Mouse (Mus musculus) stomach, embryonic 15.5 days (tissue): ENCODE measurements around the gene Phlda1. TPM values are rescaled to one million over a fixed set of nuclear protein-coding genes. Genes with fewer than 3 reads are reported as not detected.

Source experiments
- ATAC-seq: fragments of 200-750 bp; cut with Nextera tagmentation; 2 replicates; pipeline ENCODE4 v1.8.0; 2017; ENCODE audit warnings: low read depth, moderate number of reproducible peaks, moderate TSS enrichment; ENCODE audit not compliant: insufficient read depth, low FRiP score
- H3K27ac ChIP-seq: fragments of 300-500 bp; sonication (generic); 2 replicates; pipeline ENCODE4 v1.5.1; 2015; ENCODE audit warnings: mild to moderate bottlenecking, inconsistent platforms
- H3K27me3 ChIP-seq: fragments of 300-500 bp; sonication (generic); replicated peaks from 2 replicates; pipeline ENCODE4 v1.6.1; 2015; ENCODE audit warnings: inconsistent platforms
- H3K36me3 ChIP-seq: fragments of 300-500 bp; sonication (generic); 2 replicates; pipeline ENCODE4 v1.6.1; 2015; ENCODE audit warnings: inconsistent platforms
- H3K4me1 ChIP-seq: fragments of 300-500 bp; sonication (generic); 2 replicates; pipeline ENCODE4 v1.6.1; 2015; ENCODE audit warnings: inconsistent platforms
- H3K4me2 ChIP-seq: fragments of 300-500 bp; sonication (generic); 2 replicates; pipeline ENCODE4 v1.6.1; 2015; ENCODE audit warnings: mild to moderate bottlenecking, inconsistent platforms
- H3K4me3 ChIP-seq: fragments of 300-500 bp; sonication (generic); replicated peaks from 2 replicates; pipeline ENCODE4 v1.5.1; 2015; ENCODE audit warnings: inconsistent platforms
- H3K9ac ChIP-seq: fragments of 300-500 bp; sonication (generic); 2 replicates; pipeline ENCODE4 v1.6.1; 2015; ENCODE audit warnings: inconsistent platforms
- H3K9me3 ChIP-seq: fragments of 300-500 bp; sonication (generic); 2 replicates; pipeline ENCODE4 v1.6.1; 2016; ENCODE audit warnings: inconsistent platforms
- WGBS: fragments of 180-500 bp; shearing (Covaris S2); methylation state at CpG from one replicate; pipeline ENCODE4 v1.1.7; 2015; 5-methylcytosine and 5-hydroxymethylcytosine counted together
- polyA plus RNA-seq: library from polyadenylated mRNA; unstranded; fragments of >200 nt; fragmentation: Nextera tagmentation; extraction: Ambion mirVana; gene quantifications from 2 replicates; pipeline ENCODE4 v1.2.1, GENCODE M21; 2015

The Phlda1 gene
- polyA plus RNA-seq, 1 experiment from 2014 or later: 44.7 TPM

- ATAC-seq: no peak
- Histone ChIP-seq H3K27ac (peak overlapping the region; percentile 46; the same call in 1 of the 2 replicates), H3K4me3 (no peak overlapping the region), H3K9me3 (no peaks in the 10 kb centered on the region), H3K4me2 (no peak overlapping the region), H3K27me3 (no peaks in the 10 kb centered on the region), H3K9ac (no peak overlapping the region), H3K36me3 (no peaks in the 10 kb centered on the region), H3K4me1 (peaks cover 23% of the 10 kb centered on the region)
- 64% methylated on average over 8 of the region's 8 CpGs for WGBS
Measured at GRCm38 (mm10) chr10:111516804-111517436, 10.8 kb downstream of the Phlda1 start.

DNA sequence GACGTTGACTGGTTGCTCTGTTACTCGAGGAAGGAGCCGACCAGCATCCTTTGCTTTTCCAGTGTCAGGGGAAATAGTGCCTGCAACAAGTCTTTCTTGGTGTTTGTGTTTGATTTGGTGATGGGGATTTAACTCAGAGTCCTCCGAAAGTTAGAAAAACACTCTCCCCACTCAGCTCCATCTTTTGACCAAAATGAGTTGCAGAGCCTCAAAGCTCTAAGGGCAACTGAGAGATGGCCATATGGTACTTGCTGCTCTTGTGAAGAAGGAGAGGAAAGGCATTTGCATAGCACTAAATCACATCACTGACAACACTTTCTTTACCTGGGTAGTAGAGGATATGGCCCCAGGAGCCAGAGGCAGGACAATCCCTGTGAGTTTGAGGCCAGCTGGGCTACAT lies 12.3 kb downstream of the Phlda1 start:
- Histone ChIP-seq H3K4me3 (no peak overlapping the region), H3K4me2 (no peak overlapping the region), H3K27ac (no peak overlapping the region), H3K9me3 (no peaks in the 10 kb centered on the region), H3K36me3 (no peaks in the 10 kb centered on the region), H3K9ac (no peak overlapping the region), H3K4me1 (peaks cover 20% of the 10 kb centered on the region), H3K27me3 (no peaks in the 10 kb centered on the region)
- 82% methylated on average over 4 of the region's 4 CpGs for WGBS
- ATAC-seq: no peak

- Histone ChIP-seq H3K4me3 (no peak overlapping the region), H3K9me3 (no peaks in the 10 kb centered on the region)
- WGBS: 69% methylated on average over 24 of the region's 24 CpGs
Measured at GRCm38 (mm10) chr10:111519620-111520370, 13.7 kb downstream of the Phlda1 start.

GRCm38 (mm10) chr10:111520621-111521020 lies 14.5 kb downstream of the Phlda1 start:
- no peak overlapping the region for H3K27ac ChIP-seq
- H3K9ac ChIP-seq: no peak overlapping the region
- 53% methylated on average over 3 of the region's 3 CpGs for WGBS
- H3K9me3 ChIP-seq: no peaks in the 10 kb centered on the region
- H3K4me3 ChIP-seq: no peak overlapping the region
- H3K36me3 ChIP-seq: no peaks in the 10 kb centered on the region
- ATAC-seq: no peak
- no peaks in the 10 kb centered on the region for H3K27me3 ChIP-seq
- H3K4me1 ChIP-seq: peaks cover 18% of the 10 kb centered on the region
- H3K4me2 ChIP-seq: no peak overlapping the region

More at GRCm38 (mm10) chr10:111519620-111520370, 13.7 kb downstream of the Phlda1 start:
- H3K27ac ChIP-seq: no peak overlapping the region
- no peak overlapping the region for H3K9ac ChIP-seq
- peak overlapping the region; percentile 14; the same call in 1 of the 2 replicates for H3K4me2 ChIP-seq
- no peaks in the 10 kb centered on the region for H3K36me3 ChIP-seq
- H3K4me1 ChIP-seq: peaks cover 20% of the 10 kb centered on the region
- H3K27me3 ChIP-seq: no peaks in the 10 kb centered on the region
- no peak for ATAC-seq

DNA sequence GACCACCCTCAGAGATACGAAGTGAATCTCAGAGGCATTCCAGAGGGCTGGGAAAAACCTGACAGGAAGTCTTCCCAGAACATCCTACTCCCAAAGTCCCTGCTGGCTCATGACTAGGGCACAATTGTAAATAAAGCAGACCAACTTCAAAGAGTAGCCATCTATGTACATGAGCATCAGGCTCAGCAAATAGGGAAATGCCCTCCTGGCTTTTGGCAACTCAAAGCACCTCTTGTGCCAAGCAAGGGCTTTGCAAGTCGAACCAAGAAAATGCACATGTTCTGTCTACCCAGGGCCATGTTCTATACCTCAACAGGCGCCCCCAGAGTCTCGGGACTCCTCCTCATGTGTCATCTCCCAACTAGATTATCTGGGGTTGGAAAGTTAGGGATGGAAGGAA lies 15.6 kb downstream of the Phlda1 start:
- no peak for ATAC-seq
- Histone ChIP-seq H3K36me3 (no peaks in the 10 kb centered on the region), H3K4me1 (peaks cover 9% of the 10 kb centered on the region), H3K9me3 (no peaks in the 10 kb centered on the region), H3K4me3 (no peak overlapping the region), H3K4me2 (no peak overlapping the region), H3K9ac (no peak overlapping the region), H3K27me3 (no peaks in the 10 kb centered on the region), H3K27ac (no peak overlapping the region)
- WGBS: 60% methylated on average over 4 of the region's 4 CpGs

DNA sequence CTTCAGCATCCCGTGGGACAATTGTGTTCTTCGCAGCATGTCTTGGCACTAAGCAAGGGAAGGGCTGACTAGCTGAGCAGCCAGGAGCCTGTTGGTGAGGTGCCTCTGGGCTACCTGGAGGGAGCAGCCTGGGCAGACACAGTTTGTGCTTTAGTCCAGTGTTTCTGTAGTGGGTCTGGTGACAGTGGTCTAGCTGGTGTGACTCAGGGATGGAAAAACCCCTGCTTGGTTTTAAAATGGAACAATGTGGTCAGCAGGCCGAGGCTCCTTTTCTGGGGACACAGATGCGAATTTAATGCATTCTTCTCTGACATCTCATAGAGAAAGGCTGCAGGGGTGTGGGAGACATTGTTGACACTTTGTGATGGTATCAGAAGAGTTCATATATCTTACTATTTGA lies 16.1 kb downstream of the Phlda1 start:
- Histone ChIP-seq H3K36me3 (no peaks in the 10 kb centered on the region), H3K27ac (no peak overlapping the region), H3K4me3 (no peak overlapping the region), H3K9ac (no peak overlapping the region), H3K27me3 (no peaks in the 10 kb centered on the region), H3K9me3 (no peaks in the 10 kb centered on the region), H3K4me2 (no peak overlapping the region), H3K4me1 (peaks cover 5% of the 10 kb centered on the region; the same call in 1 of the 2 replicates)
- no peak for ATAC-seq
- 79% methylated on average over 4 of the region's 4 CpGs for WGBS

GRCm38 (mm10) chr10:111523894-111524293 lies 17.8 kb downstream of the Phlda1 start:
- no peaks in the 10 kb centered on the region for H3K36me3 ChIP-seq
- no peak overlapping the region for H3K4me3 ChIP-seq
- H3K9me3 ChIP-seq: no peaks in the 10 kb centered on the region
- WGBS: 87% methylated on average over 12 of the region's 12 CpGs
- 0 out of 2 replicates have a peak, but pooled peaks cover 2% of the 10 kb centered on the region for H3K4me1 ChIP-seq
- H3K27ac ChIP-seq: no peak overlapping the region
- no peak overlapping the region for H3K4me2 ChIP-seq
- H3K27me3 ChIP-seq: no peaks in the 10 kb centered on the region
- no peak overlapping the region for H3K9ac ChIP-seq
- no peak for ATAC-seq

DNA sequence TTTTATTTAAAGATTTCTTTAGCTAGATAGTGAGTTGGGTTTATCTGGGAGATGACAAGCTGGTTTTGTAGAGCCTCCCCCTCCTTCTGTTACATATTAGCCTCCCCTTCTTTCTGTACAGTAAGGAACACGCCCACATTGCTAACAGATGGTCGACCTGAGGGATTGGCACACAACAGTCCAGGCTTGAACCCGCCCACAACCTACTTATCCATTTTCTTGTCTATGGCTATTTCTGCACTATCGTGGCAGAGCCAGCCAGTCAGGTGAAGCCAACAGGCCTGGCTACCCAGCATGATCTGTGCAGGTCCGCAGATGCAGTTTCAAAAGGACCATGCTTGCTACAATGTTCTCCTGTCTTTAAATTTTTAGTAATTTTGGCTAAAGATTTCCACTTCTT lies 21.0 kb downstream of the Phlda1 start:
- no peaks in the 10 kb centered on the region for H3K9me3 ChIP-seq
- no peak overlapping the region for H3K4me2 ChIP-seq
- H3K4me1 ChIP-seq: no peaks in the 10 kb centered on the region
- ATAC-seq: peak; percentile 32; the same call in 1 of the 2 replicates
- H3K9ac ChIP-seq: no peak overlapping the region
- H3K27ac ChIP-seq: no peak overlapping the region
- H3K36me3 ChIP-seq: no peaks in the 10 kb centered on the region
- H3K4me3 ChIP-seq: no peak overlapping the region
- no peaks in the 10 kb centered on the region for H3K27me3 ChIP-seq
- 62% methylated on average over 5 of the region's 5 CpGs for WGBS

DNA sequence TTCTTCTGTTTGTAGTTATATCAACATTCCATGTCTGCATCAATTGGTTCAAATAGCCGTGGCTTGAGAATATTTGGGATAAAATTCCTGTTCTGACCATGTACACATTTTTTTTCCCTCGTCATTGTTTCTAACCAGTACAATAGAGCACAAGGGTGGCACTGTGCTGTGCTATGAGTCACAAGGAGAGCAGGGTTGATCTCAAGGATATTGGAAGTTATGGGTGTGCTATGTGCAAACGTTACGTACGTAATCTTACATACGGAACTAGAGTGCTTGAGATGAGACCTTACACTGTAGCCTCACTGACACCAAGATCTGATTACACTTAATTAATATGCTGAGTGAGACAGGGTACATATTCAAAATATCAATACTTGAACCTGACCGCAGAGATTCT lies 21.5 kb downstream of the Phlda1 start:
- H3K9me3 ChIP-seq: no peaks in the 10 kb centered on the region
- no peak overlapping the region for H3K27ac ChIP-seq
- no peak overlapping the region for H3K4me2 ChIP-seq
- H3K4me3 ChIP-seq: no peak overlapping the region
- H3K36me3 ChIP-seq: no peaks in the 10 kb centered on the region
- no peaks in the 10 kb centered on the region for H3K27me3 ChIP-seq
- no peaks in the 10 kb centered on the region for H3K4me1 ChIP-seq
- 65% methylated on average over 7 of the region's 7 CpGs for WGBS
- H3K9ac ChIP-seq: no peak overlapping the region
- ATAC-seq: no peak

DNA sequence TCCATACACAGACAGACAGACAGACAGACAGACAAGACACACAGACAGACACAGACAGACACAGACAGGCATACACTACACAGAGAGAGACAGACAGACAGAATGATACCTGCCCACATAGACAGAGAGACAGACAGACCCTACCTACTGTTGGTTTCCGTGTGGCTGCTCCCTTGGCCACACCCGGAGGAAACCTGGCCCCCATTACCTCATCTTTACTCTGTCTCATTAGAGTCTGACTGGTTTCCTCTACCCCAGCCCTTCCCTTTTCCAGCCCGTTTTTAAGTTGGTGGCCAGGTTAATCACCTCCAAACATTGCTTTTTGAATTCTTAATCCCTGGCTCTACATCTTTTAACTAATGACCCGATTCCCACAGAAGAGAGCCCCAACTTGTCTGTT lies 22.2 kb downstream of the Phlda1 start:
- 0 out of 2 replicates have a peak, but pooled peaks have one; percentile 29 for ATAC-seq
- Histone ChIP-seq H3K27me3 (no peaks in the 10 kb centered on the region), H3K36me3 (no peaks in the 10 kb centered on the region), H3K4me2 (no peak overlapping the region), H3K9me3 (no peaks in the 10 kb centered on the region), H3K27ac (peak overlapping the region; percentile 2), H3K4me3 (no peak overlapping the region), H3K4me1 (no peaks in the 10 kb centered on the region), H3K9ac (no peak overlapping the region)
- WGBS: 44% methylated on average over 4 of the region's 4 CpGs

GRCm38 (mm10) chr10:111530398-111530797 lies 24.3 kb downstream of the Phlda1 start:
- peak; percentile 65 for ATAC-seq
- H3K4me3 ChIP-seq: no peak overlapping the region
- H3K9me3 ChIP-seq: no peaks in the 10 kb centered on the region
- 48% methylated on average over 7 of the region's 7 CpGs for WGBS
- no peak overlapping the region for H3K9ac ChIP-seq
- no peak overlapping the region for H3K27ac ChIP-seq
- no peaks in the 10 kb centered on the region for H3K36me3 ChIP-seq
- no peak overlapping the region for H3K4me2 ChIP-seq
- H3K4me1 ChIP-seq: no peaks in the 10 kb centered on the region
- H3K27me3 ChIP-seq: no peaks in the 10 kb centered on the region

DNA sequence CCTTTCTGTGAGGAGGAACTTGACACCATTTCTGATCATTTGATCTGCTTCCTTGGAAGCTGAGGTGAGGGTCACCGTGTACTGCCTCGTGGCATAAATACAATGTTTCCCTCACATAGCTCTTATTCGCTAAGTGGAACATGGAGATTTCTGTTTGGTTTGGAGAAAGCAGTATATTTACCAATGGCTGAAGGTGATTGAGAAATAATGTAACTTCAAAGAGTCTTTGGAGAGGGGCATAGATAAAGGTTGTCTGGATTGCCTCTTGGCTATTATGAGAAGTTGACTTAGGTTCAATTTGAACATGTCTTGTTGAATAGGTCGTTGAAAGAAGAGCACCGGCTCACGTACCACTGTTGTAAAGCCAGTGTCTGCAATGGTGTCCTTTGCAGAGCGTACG lies 28.6 kb downstream of the Phlda1 start:
- Histone ChIP-seq H3K4me1 (peaks cover 9% of the 10 kb centered on the region; the same call in 1 of the 2 replicates), H3K9me3 (no peaks in the 10 kb centered on the region), H3K27ac (no peak overlapping the region; the same call in 1 of the 2 replicates), H3K4me2 (no peak overlapping the region), H3K9ac (no peak overlapping the region), H3K27me3 (no peaks in the 10 kb centered on the region), H3K4me3 (no peak overlapping the region), H3K36me3 (no peaks in the 10 kb centered on the region)
- ATAC-seq: no peak
- 63% methylated on average over 8 of the region's 8 CpGs for WGBS
